In the genomic region with DNA sequence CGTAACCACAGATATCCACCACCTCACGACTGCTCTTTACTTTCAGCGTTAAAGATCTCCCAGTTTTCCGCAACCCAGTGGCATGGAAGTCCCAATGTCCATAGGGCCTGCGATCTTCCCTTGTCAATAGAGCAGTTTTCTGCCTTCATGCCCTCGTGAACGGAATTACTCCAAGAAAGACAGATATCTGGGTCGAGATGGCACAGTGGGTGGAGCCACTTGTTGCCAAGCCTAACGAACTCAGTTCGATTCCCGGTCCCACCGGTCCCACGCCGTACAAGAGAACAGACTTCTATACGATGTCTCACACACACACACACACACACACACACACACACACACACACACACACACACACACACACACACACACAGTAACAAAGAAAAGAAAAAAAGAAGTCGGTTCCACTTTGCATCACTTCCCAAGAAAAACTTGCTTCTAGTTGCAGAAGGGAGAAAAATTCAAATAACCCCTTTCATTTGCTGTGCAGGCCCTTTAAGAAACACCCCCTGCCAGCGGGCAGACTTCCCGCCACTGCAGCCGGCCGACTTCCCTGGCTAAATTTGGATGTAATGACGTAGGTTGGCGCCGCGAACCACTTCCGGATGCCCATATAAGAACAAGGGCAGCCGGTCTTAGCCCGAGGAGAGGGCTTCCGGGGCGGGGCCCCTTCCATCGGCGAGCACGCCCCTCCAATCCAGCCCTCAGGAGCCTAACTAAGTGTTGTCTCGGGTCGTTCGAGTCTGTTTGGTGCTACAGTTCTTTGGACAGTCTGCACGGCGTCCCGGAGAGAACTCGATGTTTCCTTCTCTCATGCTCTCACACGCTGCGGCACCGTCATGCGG, we compare ENCODE assay signal across 8 mouse cellular contexts. TPM values are rescaled to one million over a fixed set of nuclear protein-coding genes. Genes with fewer than 3 reads are reported as not detected.
DNase-seq lines count a peak whose midpoint lies in the region; ATAC-seq and TF ChIP-seq lines count a peak whose summit lies in the region.

No protein-coding gene starts in this region.

- H3K27me3 ChIP-seq in Patski: no peaks in the 10 kb centered on the region
- H3K27me3 ChIP-seq in hindbrain, embryonic 14.5 days (ENCODE audit: control insufficient read depth, insufficient read depth, low read length): no peaks in the 10 kb centered on the region

- CTCF ChIA-PET in Patski (lab: Charles Lee): interaction anchor here (1.4 kb wide), 1 partner anchor 20 kb away, joined by 4 read pairs; no protein-coding TSS in a partner anchor

- peaks cover 8% of the 10 kb centered on the region for H3K36me3 ChIP-seq in hindbrain, embryonic 14.5 days (replicated peaks; ENCODE audit: control insufficient read depth, insufficient read depth)

- H3K4me1 ChIP-seq in hindbrain, embryonic 14.5 days (replicated peaks; ENCODE audit: control insufficient read depth, insufficient read depth, low read length): peaks cover 45% of the 10 kb centered on the region

- TF ChIP-seq CTCF in Patski (IDR thresholded peaks at IDR 0.05): no peak

- H3K27ac ChIP-seq in hindbrain, embryonic 14.5 days: peak overlapping the region; percentile 83

- H3K4me2 ChIP-seq in hindbrain, embryonic 14.5 days (replicated peaks): peak overlapping the region; percentile 79

- POLR2A ChIA-PET in Patski (lab: Charles Lee): no interaction called here

- peak overlapping the region; percentile 71 for H3K4me3 ChIP-seq in hindbrain, embryonic 14.5 days (replicated peaks; ENCODE audit: low read length)

- in situ Hi-C loops in Patski (cut with MboI; ENCODE audit: low pct_unique_long_range_greater_than_20kb): loop anchor here (10.0 to 25.0 kb wide), 2 partner anchors 321 to 651 kb away; partner anchors contain the start of genes 1700067K01Rik, 2210011C24Rik and Palm3

- peak; percentile 38 for ATAC-seq in Patski
- ATAC-seq in hindbrain, embryonic 14.5 days (ENCODE audit: low FRiP score): peak; percentile 84

- no peak for DNase-seq in Patski (ENCODE audit: low read depth, low spot score)
- peak; percentile 98 to 99 for DNase-seq in cerebellum, postnatal 14 days
- DNase-seq in frontal cortex, postnatal 14 days (ENCODE audit: low spot score in 2 of 2): peak; percentile 94
- peak; percentile 97 for DNase-seq in hindbrain, embryonic 14.5 days (ENCODE audit: low spot score)
- DNase-seq in left cerebral cortex, adult 11 months (ENCODE audit: low spot score): peak; percentile 95
- DNase-seq in lung, postnatal 4 days: peak; percentile 98 to 99
- peak; percentile 92 for DNase-seq in retina, postnatal 7 days (ENCODE audit: low read depth, low spot score)
- DNase-seq in urinary bladder, adult 2 months (ENCODE audit: low spot score): peak; percentile 90

- H3K9ac ChIP-seq in hindbrain, embryonic 14.5 days: peak overlapping the region; percentile 71

- H3K9me3 ChIP-seq in hindbrain, embryonic 14.5 days (ENCODE audit: control insufficient read depth, low read length): no peaks in the 10 kb centered on the region

- 3% methylated on average over 43 of the region's 43 CpGs for WGBS in hindbrain, embryonic 14.5 days

RNA-seq across cellular contexts. Expression of gene Ier2, which starts 1.1 kb away (rescaled TPM):
- polyA plus RNA-seq in Patski (2021): 113 TPM
- polyA plus RNA-seq in hindbrain, embryonic 14.5 days (2014; fragmentation: Nextera tagmentation; extraction: Ambion mirVana): 17.4 and 20.1 TPM in 2 replicates
- 14.7 and 23.3 TPM in 2 replicates for polyA plus RNA-seq in urinary bladder, adult 2 months (2012; rRNA removed)

RNA-seq across cellular contexts. Expression of gene Trmt1, which starts 22.4 kb away (rescaled TPM):
- polyA plus RNA-seq in Patski (2021): 106 TPM
- 55.2 and 62.1 TPM in 2 replicates for polyA plus RNA-seq in hindbrain, embryonic 14.5 days (2014; fragmentation: Nextera tagmentation; extraction: Ambion mirVana)
- 71.7 and 76.3 TPM in 2 replicates for polyA plus RNA-seq in urinary bladder, adult 2 months (2012; rRNA removed)

RNA-seq across cellular contexts. Expression of gene Nacc1, which starts 24.0 kb away (rescaled TPM):
- polyA plus RNA-seq in Patski (2021): 109 TPM
- polyA plus RNA-seq in hindbrain, embryonic 14.5 days (2014; fragmentation: Nextera tagmentation; extraction: Ambion mirVana): 17.8 and 18.1 TPM in 2 replicates
- 39.5 and 49.4 TPM in 2 replicates for polyA plus RNA-seq in urinary bladder, adult 2 months (2012; rRNA removed)

RNA-seq across cellular contexts. Expression of gene Lyl1, which starts 37.6 kb away (rescaled TPM):
- 0.13 TPM for polyA plus RNA-seq in Patski (2021)
- 3.8 and 5.1 TPM in 2 replicates for polyA plus RNA-seq in hindbrain, embryonic 14.5 days (2014; fragmentation: Nextera tagmentation; extraction: Ambion mirVana)
- polyA plus RNA-seq in urinary bladder, adult 2 months (2012; rRNA removed): 7.8 and 8.7 TPM in 2 replicates

RNA-seq across cellular contexts. Expression of gene G430095P16Rik, which starts 59.1 kb away (rescaled TPM):
- 1.4 TPM for polyA plus RNA-seq in Patski (2021)
- polyA plus RNA-seq in hindbrain, embryonic 14.5 days (2014; fragmentation: Nextera tagmentation; extraction: Ambion mirVana): 0.55 and 0.71 TPM in 2 replicates
- polyA plus RNA-seq in urinary bladder, adult 2 months (2012; rRNA removed): 1.0 and 1.2 TPM in 2 replicates
